Mouse (Mus musculus): ENCODE results near the gene Gm9767. TPM values are rescaled to one million over a fixed set of nuclear protein-coding genes. Genes with fewer than 3 reads are reported as not detected.

The Gm9767 gene
- polyA plus RNA-seq (2016; fragmentation: Nextera tagmentation; extraction: Ambion mirVana), result 0.15 TPM in 1 of 2 replicates, not detected in the other

GRCm38 (mm10) chr10:26077671-26078481 is at the start of gene Gm9767:
Gene Gm9767, plus strand, starts transcription at chr10:26078255.
- no peaks in the 10 kb centered on the region for H3K9me3 ChIP-seq
- H3K36me3 ChIP-seq (replicated peaks), result no peaks in the 10 kb centered on the region
- peak within 1 kb of the TSS; percentile 82 for H3K27ac ChIP-seq
- H3K4me3 ChIP-seq, result peak within 1 kb of the TSS; percentile 68
- peak; percentile 31 for DNase-seq (ENCODE audit: extremely low spot score, low spot score)
- H3K27me3 ChIP-seq (ENCODE audit: poor library complexity, severe bottlenecking), result peaks cover 34% of the 10 kb centered on the region
- WGBS, result 2% methylated on average over 52 of the region's 52 CpGs
- peaks cover 13% of the 10 kb centered on the region for H3K4me1 ChIP-seq

- no peak for DNase-seq (ENCODE audit: extremely low spot score, low spot score)
- H3K27ac ChIP-seq, result no peak overlapping the region
- 85% methylated on average over 5 of the region's 5 CpGs for WGBS
Observed at GRCm38 (mm10) chr10:26034931-26035330, 43.1 kb upstream of the Gm9767 start.

DNA sequence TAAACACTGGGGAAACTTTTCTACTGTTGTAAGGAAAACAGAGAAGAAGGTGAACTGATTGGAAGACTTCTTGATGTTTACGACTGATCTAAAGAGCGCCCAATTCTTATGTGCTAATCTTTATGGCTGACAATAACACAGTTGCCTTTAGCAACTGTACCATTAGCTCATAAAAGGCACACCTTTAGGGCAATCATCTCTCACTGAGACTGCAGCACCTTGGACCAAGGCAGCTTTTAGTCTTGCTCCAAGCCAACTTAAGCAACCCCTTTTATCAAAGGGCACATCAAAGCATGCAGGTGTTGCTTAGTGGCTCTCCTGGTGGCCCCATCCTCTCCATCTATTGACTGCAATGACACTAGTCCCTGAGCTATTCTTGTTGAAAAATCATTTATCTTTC is 26.9 kb upstream of the Gm9767 start:
- no peak for DNase-seq (ENCODE audit: extremely low spot score, low spot score)
- Histone ChIP-seq H3K4me1 (no peaks in the 10 kb centered on the region), H3K9me3 (no peaks in the 10 kb centered on the region), H3K36me3 (replicated peaks) (no peaks in the 10 kb centered on the region), H3K27ac (no peak overlapping the region), H3K4me3 (no peak overlapping the region), H3K27me3 (ENCODE audit: poor library complexity, severe bottlenecking) (no peaks in the 10 kb centered on the region)
- 96% methylated on average over 2 of the region's 2 CpGs for WGBS

More at GRCm38 (mm10) chr10:26034931-26035330, 43.1 kb upstream of the Gm9767 start:
- Histone ChIP-seq H3K27me3 (ENCODE audit: poor library complexity, severe bottlenecking) (no peaks in the 10 kb centered on the region), H3K9me3 (no peaks in the 10 kb centered on the region), H3K36me3 (replicated peaks) (no peaks in the 10 kb centered on the region), H3K4me3 (no peak overlapping the region), H3K4me1 (no peaks in the 10 kb centered on the region)

GRCm38 (mm10) chr10:26059662-26060307 is 18.3 kb upstream of the Gm9767 start:
- DNase-seq (ENCODE audit: extremely low spot score, low spot score), result no peak
- Histone ChIP-seq H3K4me3 (no peak overlapping the region), H3K27ac (no peak overlapping the region), H3K4me1 (no peaks in the 10 kb centered on the region), H3K36me3 (replicated peaks) (no peaks in the 10 kb centered on the region), H3K9me3 (no peaks in the 10 kb centered on the region), H3K27me3 (ENCODE audit: poor library complexity, severe bottlenecking) (no peaks in the 10 kb centered on the region)
- 92% methylated on average over 3 of the region's 3 CpGs for WGBS

GRCm38 (mm10) chr10:26063071-26063470 is 15.0 kb upstream of the Gm9767 start:
- 91% methylated on average over 4 of the region's 4 CpGs for WGBS

GRCm38 (mm10) chr10:26071986-26072385 is 6.1 kb upstream of the Gm9767 start:
- Histone ChIP-seq H3K27ac (no peak overlapping the region), H3K4me3 (no peak overlapping the region), H3K36me3 (replicated peaks) (no peaks in the 10 kb centered on the region), H3K4me1 (no peaks in the 10 kb centered on the region), H3K27me3 (ENCODE audit: poor library complexity, severe bottlenecking) (peaks cover 14% of the 10 kb centered on the region), H3K9me3 (peaks cover 3% of the 10 kb centered on the region; the same call in 1 of the 2 replicates)
- 87% methylated on average over 5 of the region's 5 CpGs for WGBS
- DNase-seq (ENCODE audit: extremely low spot score, low spot score), result no peak

More at GRCm38 (mm10) chr10:26063071-26063470, 15.0 kb upstream of the Gm9767 start:
- H3K36me3 ChIP-seq (replicated peaks), result no peaks in the 10 kb centered on the region
- DNase-seq (ENCODE audit: extremely low spot score, low spot score), result no peak
- H3K4me1 ChIP-seq, result no peaks in the 10 kb centered on the region
- H3K27ac ChIP-seq, result no peak overlapping the region
- H3K9me3 ChIP-seq, result peaks cover 2% of the 10 kb centered on the region; the same call in 1 of the 2 replicates
- H3K27me3 ChIP-seq (ENCODE audit: poor library complexity, severe bottlenecking), result no peaks in the 10 kb centered on the region
- H3K4me3 ChIP-seq, result no peak overlapping the region

DNA sequence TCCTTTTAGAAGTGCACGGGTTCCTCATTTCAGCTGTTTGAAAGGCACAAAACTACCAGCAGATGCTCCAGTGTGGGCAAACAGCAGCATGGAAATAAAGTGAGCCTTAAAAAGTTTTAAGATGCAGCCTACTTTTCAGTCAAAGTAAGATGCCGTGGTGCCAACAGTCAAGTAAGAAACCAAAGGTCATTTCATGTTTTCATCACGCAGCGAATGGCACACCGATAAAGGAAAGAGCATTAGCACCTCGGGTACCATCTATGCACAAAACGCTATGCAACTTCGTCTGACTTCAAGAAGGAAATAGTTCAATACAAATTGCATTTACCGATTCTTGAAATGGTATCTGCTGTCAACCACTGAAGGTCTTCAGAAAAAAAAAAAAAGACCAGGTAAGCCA is 1.1 kb upstream of the Gm9767 start:
- no peak overlapping the region for H3K4me3 ChIP-seq
- DNase-seq (ENCODE audit: extremely low spot score, low spot score), result no peak
- H3K4me1 ChIP-seq, result peaks cover 13% of the 10 kb centered on the region
- peaks cover 34% of the 10 kb centered on the region for H3K27me3 ChIP-seq (ENCODE audit: poor library complexity, severe bottlenecking)
- no peaks in the 10 kb centered on the region for H3K9me3 ChIP-seq
- WGBS, result 88% methylated on average over 9 of the region's 9 CpGs
- H3K36me3 ChIP-seq (replicated peaks), result no peaks in the 10 kb centered on the region
- H3K27ac ChIP-seq, result no peak overlapping the region

DNA sequence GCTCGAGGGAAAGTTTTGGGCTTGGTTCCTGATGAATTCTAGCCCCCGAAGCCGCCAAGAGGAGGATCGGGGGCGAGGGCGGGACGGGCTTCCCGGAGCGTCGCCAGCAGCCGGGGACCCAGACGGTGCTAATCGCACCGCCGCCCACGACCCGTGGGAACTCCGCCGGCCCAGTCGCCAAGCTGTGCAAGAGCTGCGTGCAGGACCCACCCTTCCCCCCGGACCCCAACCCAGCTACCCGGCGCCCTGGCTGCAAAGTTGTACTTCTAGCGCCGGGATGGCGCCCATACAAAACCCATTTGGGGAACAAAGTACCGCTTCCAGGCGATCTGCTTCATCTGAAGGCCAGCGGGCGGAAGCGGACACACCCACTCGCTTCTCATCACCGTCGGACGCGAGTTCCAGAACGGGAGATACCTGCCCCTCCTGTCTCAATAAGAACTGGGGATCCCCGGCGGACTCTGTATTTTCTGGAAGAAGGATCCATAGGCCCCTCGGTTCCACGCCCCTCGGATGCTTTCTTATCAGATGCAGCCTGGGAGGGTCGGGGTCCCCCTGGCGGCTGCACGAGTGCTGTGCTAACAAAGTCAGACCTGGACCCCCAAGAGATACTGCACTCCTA is 577 bp downstream of the Gm9767 start, which contains the start of gene Tmem200a:
Gene Tmem200a (minus strand): TSS at position 532 of the 622 bp plus-strand sequence.
- Histone ChIP-seq H3K4me1 (peaks cover 13% of the 10 kb centered on the region), H3K27me3 (ENCODE audit: poor library complexity, severe bottlenecking) (peaks cover 34% of the 10 kb centered on the region), H3K4me3 (peak within 1 kb of the TSS; percentile 68), H3K27ac (peak within 1 kb of the TSS; percentile 82), H3K36me3 (replicated peaks) (no peaks in the 10 kb centered on the region), H3K9me3 (no peaks in the 10 kb centered on the region)
- peak; percentile 80 for DNase-seq (ENCODE audit: extremely low spot score, low spot score)
- under 1% methylated on average over 46 of the region's 46 CpGs for WGBS

GRCm38 (mm10) chr10:26079678-26080077 is 1.6 kb downstream of the Gm9767 start:
- WGBS, result 86% methylated on average over 3 of the region's 3 CpGs
- Histone ChIP-seq H3K27me3 (ENCODE audit: poor library complexity, severe bottlenecking) (peaks cover 34% of the 10 kb centered on the region), H3K4me1 (peaks cover 13% of the 10 kb centered on the region), H3K9me3 (no peaks in the 10 kb centered on the region), H3K27ac (no peak overlapping the region), H3K36me3 (replicated peaks) (no peaks in the 10 kb centered on the region), H3K4me3 (no peak overlapping the region)
- no peak for DNase-seq (ENCODE audit: extremely low spot score, low spot score)

DNA sequence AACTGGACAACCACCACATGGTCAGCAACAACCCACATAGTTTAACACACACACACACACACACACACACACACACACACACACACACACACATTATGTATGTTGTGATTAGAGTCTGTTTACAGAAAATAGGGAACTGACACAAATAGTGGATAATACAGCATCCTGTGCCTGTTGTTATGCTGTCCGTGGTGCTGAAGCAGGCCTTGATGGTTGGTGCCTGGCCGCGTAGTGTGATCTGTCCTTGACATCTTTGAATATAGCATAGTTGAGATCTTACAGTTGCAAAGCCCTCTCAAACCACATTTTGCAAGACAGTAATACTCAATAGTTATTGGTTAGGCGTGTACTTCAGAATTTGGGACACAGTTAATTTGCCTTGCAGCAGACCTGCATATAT is 4.0 kb downstream of the Gm9767 start:
- H3K36me3 ChIP-seq (replicated peaks), result no peaks in the 10 kb centered on the region
- no peaks in the 10 kb centered on the region for H3K9me3 ChIP-seq
- 69% methylated on average over 4 of the region's 4 CpGs for WGBS
- no peak overlapping the region for H3K27ac ChIP-seq
- H3K27me3 ChIP-seq (ENCODE audit: poor library complexity, severe bottlenecking), result peaks cover 19% of the 10 kb centered on the region
- DNase-seq (ENCODE audit: extremely low spot score, low spot score), result no peak
- peaks cover 13% of the 10 kb centered on the region for H3K4me1 ChIP-seq
- H3K4me3 ChIP-seq, result no peak overlapping the region

- Histone ChIP-seq H3K4me3 (no peak overlapping the region), H3K36me3 (replicated peaks) (no peaks in the 10 kb centered on the region), H3K9me3 (no peaks in the 10 kb centered on the region), H3K4me1 (no peaks in the 10 kb centered on the region), H3K27me3 (ENCODE audit: poor library complexity, severe bottlenecking) (no peaks in the 10 kb centered on the region), H3K27ac (no peak overlapping the region)
- 82% methylated on average over 3 of the region's 3 CpGs for WGBS
- no peak for DNase-seq (ENCODE audit: extremely low spot score, low spot score)
Observed at GRCm38 (mm10) chr10:26103330-26103982, 25.4 kb downstream of the Gm9767 start.

- H3K4me3 ChIP-seq, result no peak overlapping the region
- 91% methylated on average over 4 of the region's 4 CpGs for WGBS
Observed at GRCm38 (mm10) chr10:26114409-26114808, 36.4 kb downstream of the Gm9767 start.

More at GRCm38 (mm10) chr10:26114409-26114808, 36.4 kb downstream of the Gm9767 start:
- no peaks in the 10 kb centered on the region for H3K36me3 ChIP-seq (replicated peaks)
- no peak overlapping the region for H3K27ac ChIP-seq
- no peaks in the 10 kb centered on the region for H3K4me1 ChIP-seq
- no peaks in the 10 kb centered on the region for H3K27me3 ChIP-seq (ENCODE audit: poor library complexity, severe bottlenecking)
- H3K9me3 ChIP-seq, result no peaks in the 10 kb centered on the region
- no peak for DNase-seq (ENCODE audit: extremely low spot score, low spot score)

Measured in forebrain, embryonic 10.5 days (tissue).